Mouse (Mus musculus) effector memory CD4-positive, alpha-beta T cell, adult 7 months (primary cell): ENCODE data around the gene 4933417A18Rik. TPM values are rescaled to one million over a fixed set of nuclear protein-coding genes. Genes with fewer than 3 reads are reported as not detected.

ENCODE experiments used
- polyA plus RNA-seq: library from polyadenylated mRNA; unstranded; fragments of 100-300 nt; shearing (Covaris generic); gene quantifications from one replicate; pipeline ENCODE4 v1.2.1, GENCODE M21; 2017

4933417A18Rik gene
- not detected for polyA plus RNA-seq

DNA sequence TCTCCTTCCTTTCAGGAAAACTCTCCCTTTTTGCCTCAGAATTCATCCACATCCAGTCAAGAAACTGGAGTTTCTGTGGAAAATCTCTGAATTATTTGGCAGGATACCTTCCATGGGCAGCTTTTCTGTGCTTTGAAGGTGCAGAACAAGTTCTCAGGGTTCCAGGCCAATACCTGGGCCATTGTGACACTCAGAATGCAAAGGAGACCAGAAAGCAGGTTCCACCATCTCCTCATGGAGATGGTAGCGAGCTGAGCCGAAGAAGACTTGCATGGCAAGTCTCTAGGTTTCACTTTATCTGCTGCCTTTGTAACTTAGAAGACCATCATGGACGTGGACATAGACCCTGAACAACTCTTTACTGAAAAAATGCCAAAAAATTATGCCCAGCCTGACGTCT is at the start of gene 4933417A18Rik, which contains the start of gene Fam217a:
TSS of gene 4933417A18Rik (plus strand) at position 200 of the 400 bp plus-strand sequence.
TSS of gene Fam217a (minus strand) at position 101 of the 400 bp plus-strand sequence.

DNA sequence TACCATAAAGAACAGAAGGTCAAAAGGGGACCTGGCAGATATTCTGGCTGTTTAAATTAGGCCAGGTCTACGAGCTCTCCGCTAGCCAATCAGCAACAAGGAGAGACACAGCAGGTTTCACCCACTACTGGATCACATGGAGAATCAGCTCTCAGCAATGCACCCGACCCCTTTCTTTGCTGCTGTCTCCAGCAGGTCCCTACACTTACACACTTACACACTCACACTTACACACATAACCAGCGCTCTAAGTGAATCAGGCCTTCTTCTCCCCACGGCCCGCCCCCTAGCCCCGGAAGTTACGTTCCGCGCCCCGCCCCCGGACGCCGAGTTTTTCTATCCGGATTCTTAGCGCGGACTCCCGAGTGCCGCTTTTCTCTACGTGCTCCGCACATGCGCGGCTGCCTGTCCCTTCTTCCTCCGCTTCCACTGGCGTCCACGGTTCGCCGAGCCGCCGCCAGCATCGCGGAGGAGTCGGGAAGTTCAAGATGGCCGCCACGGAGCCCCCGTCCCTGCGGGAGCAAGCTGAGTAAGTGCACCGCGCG is 49.0 kb upstream of the 4933417A18Rik start, which contains the start of gene Prpf4b:
TSS of gene Prpf4b (plus strand) at position 137 of the 545 bp plus-strand sequence.

DNA sequence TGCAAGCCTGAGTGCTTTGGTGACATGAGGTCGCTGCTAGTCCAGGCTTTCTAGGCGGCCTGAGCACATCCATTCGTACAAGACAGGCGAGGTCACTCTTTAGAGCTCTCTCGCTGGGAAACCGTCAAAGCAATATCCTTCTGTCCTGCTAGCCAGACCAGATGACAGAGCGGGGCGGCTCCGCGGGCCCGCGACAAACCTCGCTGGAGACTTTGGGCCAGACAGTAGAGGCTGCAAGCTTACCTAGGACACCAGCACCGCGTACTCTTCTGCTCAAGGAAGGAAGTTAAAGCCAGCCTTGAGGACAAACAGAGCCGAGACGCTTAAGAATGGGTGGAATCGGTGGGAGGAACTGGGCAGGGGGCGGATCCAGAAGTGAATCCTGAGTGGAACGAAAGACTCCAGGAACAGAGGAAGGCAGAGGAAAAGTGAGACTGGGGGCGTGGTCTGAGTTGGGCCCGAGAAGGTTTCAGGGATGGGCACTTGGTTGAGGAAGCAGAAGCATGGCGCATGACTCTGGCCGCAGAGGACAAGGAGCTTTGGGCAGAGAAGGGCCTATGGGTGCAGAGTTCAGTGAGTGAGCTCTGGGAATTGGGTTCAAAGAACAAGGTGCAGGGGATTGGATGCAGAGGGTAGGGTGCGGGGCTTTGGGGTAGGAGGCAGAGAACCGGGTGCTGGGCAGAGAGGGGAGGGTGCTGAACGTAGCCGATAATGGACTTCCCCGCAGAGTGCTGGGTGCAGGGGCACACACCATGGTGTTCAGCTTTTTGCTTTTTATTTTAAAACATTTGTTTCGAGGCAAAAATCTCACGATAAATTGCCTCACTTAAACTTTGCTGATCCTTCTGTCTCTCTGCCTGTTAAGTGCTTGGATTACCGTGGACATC is 39.5 kb downstream of the 4933417A18Rik start, which contains the start of gene Eci3:
TSS of gene Eci3 (minus strand) at position 300 of the 887 bp plus-strand sequence.

Other genes with a start within 250 kb of the 4933417A18Rik start
- not detected for gene Fam50b, start 189.6 kb upstream of the 4933417A18Rik start, polyA plus RNA-seq
- 90.0 TPM for gene Prpf4b, start 49.1 kb upstream of the 4933417A18Rik start, polyA plus RNA-seq
- gene Fam217a, start 99 bp upstream of the 4933417A18Rik start, polyA plus RNA-seq: not detected
- gene Eci3, start 39.4 kb downstream of the 4933417A18Rik start, polyA plus RNA-seq: not detected
- 22.3 TPM for gene Eci2, start 102.7 kb downstream of the 4933417A18Rik start, polyA plus RNA-seq